Mouse (Mus musculus) heart, adult 2 months (tissue): ENCODE measurements around the gene Nectin1.

Source experiments
- CTCF ChIP-seq: fragments of 200-600 bp; IDR thresholded peaks from 2 replicates; pipeline ENCODE4 v1.8.1; 2022; ENCODE audit warnings: antibody characterized with exemption, mild to moderate bottlenecking, moderate library complexity
- EP300 ChIP-seq: fragments of 200-500 bp; IDR thresholded peaks from 2 replicates; pipeline ENCODE4 v1.6.1; 2011; ENCODE audit warnings: low read depth, low read length, control low read depth; ENCODE audit not compliant: insufficient read depth
- POLR2A ChIP-seq: fragments of 200-500 bp; IDR thresholded peaks from 2 replicates; pipeline ENCODE4 v1.6.1; 2011; ENCODE audit warnings: mild to moderate bottlenecking, low read depth, low read length, control low read depth; ENCODE audit not compliant: insufficient read depth

GRCm38 (mm10) chr9:43825178-43825577, 81.4 kb downstream of the Nectin1 start:
- no peak for TF ChIP-seq CTCF
- no peak for TF ChIP-seq EP300
- no peak for TF ChIP-seq POLR2A
